Mouse (Mus musculus) embryonic stem cell, embryonic (primary cell): ENCODE data around the gene Tmem185b.

Experiments
- CTCF ChIA-PET, 4 experiments: fragments of 300-600 bp in 2 of 4; fragments of 350-600 bp in 2 of 4; sonication (Branson Sonifier 250); formaldehyde crosslinking; loops; one replicate each; lab custom pipeline; 2022; ENCODE audit warnings: inconsistent platforms in 2 of 4; lab: Charles Lee
- POLR2A ChIA-PET, 4 experiments: fragments of 300-600 bp in 2 of 4; fragments of 350-600 bp in 2 of 4; sonication (Branson Sonifier 250); formaldehyde crosslinking; loops; one replicate each; lab custom pipeline; 2022; ENCODE audit warnings: antibody characterized with exemption in 4 of 4, inconsistent platforms in 1 of 4; lab: Charles Lee

Gene Tmem185b

DNA sequence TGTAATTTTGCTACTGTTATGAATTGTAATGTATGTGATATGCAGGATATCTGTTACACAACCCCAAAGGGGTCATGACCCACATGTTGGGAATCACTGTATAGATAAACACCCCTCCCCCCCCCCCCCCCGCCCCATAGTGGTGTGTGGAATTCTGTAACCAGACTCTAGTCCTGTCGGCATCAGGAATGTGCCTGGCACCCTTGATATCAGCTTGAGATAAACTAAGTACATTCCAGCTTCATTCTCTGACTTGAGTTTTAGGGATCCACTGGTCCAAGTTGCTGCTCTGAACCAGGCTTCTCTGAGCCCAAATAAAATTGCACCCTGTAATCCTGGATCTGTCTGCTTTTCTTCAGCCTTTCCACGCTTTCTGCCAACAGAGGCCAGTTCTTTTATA is 15.6 kb downstream of the Tmem185b start:
- CTCF ChIA-PET, result no interaction called here
- POLR2A ChIA-PET, result no interaction called here

DNA sequence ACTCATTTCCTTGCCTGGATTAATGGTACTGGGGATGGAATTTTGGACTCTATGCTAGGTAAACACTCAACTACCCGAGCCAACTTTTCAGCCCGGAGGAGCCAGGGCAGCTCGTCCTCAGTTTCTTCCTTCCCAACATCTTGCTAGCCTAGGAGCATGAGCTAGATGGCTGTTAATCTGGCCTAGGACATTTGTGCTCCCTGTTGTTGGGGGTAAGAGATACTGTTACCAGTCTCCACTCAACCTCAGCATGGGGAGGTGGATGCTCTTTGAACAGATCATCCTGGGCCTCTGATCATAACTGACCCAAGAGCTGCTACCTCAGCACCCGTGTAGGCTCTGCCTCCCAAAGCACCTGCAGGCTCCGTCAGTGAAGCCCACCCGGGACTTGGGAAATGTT is 17.4 kb downstream of the Tmem185b start:
- ChIA-PET CTCF (no interaction called here), POLR2A (interaction anchor here in 2 of 4 experiments (0.9 to 2.7 kb wide), 6 partner anchors 9 to 106 kb away, joined by 3 to 9 read pairs (median 4); partner anchors contain the start of genes Epb41l5 (in 1 of the 2) and Tmem185b (in 1 of the 2))

DNA sequence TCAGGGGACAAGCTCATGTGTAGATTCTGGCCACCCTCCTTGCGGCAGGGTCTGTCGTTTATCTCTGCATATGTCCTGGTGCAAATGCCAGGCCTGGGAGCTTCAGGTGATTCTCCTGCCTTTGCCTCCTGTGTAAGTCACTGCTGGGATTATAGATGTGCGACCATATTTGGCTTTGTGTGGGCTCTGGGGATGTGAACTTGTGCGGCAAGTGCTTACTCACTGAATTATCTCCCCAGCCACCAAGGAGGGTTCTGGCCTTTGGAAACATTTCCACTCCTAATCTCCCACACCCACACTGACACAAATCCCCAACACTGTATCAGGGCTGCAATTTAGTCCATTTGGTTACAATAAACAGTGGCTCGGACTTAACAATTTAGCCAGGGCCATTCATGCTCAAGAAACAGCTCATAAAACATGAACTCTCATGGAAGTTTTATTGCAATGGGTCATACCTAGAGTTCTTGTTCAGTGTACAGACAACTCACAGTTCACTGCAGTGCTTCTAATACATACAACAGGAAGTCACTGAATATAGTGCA is 18.7 kb downstream of the Tmem185b start:
- CTCF ChIA-PET, result interaction anchor here in 1 of 4 experiments (0.6 kb wide), 1 partner anchor 61 kb away, joined by 4 read pairs; no protein-coding TSS in a partner anchor
- POLR2A ChIA-PET, result interaction anchor here (0.6 to 2.7 kb wide), 7 partner anchors 11 to 191 kb away, joined by 3 to 9 read pairs (median 4); partner anchors contain the start of genes Epb41l5 (in 1 of the 4) and Tmem185b (in 1 of the 4)

DNA sequence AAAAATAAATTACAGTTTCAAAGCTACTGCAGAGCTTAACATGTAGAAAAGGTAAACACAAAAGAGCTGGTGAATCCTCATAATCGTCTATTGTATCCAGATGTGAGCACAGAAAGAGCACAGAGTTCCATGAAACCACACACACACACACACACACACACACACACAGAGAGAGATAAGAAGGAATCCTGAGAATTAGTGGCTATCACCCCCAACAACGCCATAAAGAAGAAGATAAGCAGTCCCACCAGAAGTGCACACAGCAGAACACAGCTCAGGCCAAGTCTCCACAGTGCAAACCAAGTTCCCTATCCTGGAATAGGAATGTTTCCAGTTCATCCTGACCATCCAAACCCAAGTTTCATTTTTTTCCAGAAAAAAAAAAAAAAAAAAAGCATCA is 19.2 kb downstream of the Tmem185b start:
- ChIA-PET CTCF (interaction anchor here in 2 of 4 experiments (0.6 to 1.1 kb wide), 2 partner anchors 60 to 61 kb away, joined by 4 read pairs; no protein-coding TSS in a partner anchor), POLR2A (interaction anchor here in 3 of 4 experiments (0.7 to 1.6 kb wide), 4 partner anchors 12 to 130 kb away, joined by 3 to 6 read pairs (median 4); partner anchors contain the start of gene Tmem185b (in 1 of the 3))

DNA sequence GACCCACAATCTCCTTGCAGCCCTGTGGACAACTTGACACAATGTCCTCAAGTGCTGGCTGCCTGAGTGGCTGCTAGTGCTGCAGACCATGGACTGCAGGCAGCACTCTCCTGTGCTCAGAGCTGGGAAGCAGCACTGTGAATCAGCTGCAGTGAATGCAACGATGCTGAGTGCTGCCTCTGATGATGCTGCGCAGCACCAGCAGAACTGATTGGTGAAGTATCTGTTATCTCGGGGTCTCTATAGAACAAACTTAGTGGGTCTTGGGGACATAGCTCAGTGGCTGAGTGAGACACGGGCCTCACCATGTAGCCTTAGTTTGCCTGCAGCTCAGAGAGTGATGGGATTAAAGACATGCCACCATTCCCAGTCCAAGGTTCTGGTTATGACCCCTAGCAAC is 19.7 kb downstream of the Tmem185b start:
- ChIA-PET CTCF (interaction anchor here in 2 of 4 experiments (0.6 to 1.1 kb wide), 2 partner anchors 61 to 130 kb away, joined by 4 to 10 read pairs; no protein-coding TSS in a partner anchor), POLR2A (interaction anchor here in 3 of 4 experiments (1.3 to 1.6 kb wide), 4 partner anchors 20 to 129 kb away, joined by 3 to 6 read pairs (median 3); partner anchors contain the start of genes Epb41l5 (in 1 of the 3) and Tmem185b (in 1 of the 3))

DNA sequence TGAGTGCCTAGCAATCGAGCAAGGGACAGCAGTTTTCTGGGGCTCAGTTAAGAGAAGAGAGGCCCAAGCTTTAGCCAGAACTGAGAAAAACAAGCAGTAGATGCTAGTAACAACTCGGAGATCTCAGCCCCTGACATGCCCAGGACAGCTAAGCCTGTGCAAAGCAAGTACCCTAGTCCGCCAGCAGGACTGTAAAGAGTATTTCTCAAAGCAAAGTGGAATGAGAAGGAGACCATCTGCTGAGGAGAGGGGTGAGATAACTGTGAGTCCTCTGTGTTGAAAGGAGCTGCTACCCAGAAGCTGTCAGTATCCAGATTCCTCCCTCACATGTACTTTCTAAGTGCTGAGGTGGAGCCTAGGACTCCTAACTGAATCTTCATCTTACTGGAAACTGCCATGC is 20.5 kb downstream of the Tmem185b start:
- CTCF ChIA-PET, result interaction anchor here in 2 of 4 experiments (0.6 to 1.2 kb wide), 4 partner anchors 62 to 449 kb away, joined by 3 to 10 read pairs (median 4); no protein-coding TSS in a partner anchor
- POLR2A ChIA-PET, result interaction anchor here in 3 of 4 experiments (0.7 to 1.6 kb wide), 6 partner anchors 21 to 350 kb away, joined by 3 read pairs; partner anchors contain the start of genes Epb41l5 (in 2 of the 3) and Tmem185b (in 1 of the 3)

DNA sequence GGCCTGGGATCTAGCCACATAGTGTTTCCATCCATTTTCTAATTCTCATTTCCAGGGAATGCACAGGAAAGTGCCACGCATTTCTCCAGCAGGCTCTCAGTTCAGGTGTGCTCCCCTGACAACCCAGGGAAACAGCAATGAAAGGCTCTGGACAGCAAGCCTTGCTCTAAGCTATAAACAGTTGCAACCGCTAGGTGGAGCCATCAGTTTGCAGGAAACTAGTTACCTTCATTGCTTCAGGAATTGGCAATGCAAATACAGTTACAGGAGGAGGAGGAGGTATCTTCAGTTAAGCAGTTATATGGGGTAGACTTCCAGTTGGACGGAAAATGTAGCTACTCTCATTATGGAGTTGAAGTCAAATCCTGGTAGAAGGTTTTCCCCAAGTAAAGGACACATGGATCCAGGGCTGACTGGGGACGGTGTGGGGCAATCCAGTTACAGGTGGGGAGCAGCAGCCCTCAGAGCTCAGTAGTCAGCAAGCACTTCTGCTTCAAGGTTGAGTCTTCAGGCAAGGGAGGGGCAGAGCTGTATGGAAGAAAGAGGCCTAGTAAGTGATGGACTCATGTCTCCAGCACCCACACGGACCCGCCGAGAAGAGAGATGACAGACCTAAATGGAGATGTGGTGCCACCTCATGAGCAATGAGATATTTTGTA is 22.8 kb downstream of the Tmem185b start:
- POLR2A ChIA-PET, result interaction anchor here (0.6 to 2.7 kb wide), 13 partner anchors 9 to 1090 kb away, joined by 3 to 7 read pairs (median 3); partner anchors contain the start of gene Epb41l5 (in 1 of the 4)
- CTCF ChIA-PET, result interaction anchor here (0.5 to 2.3 kb wide), 72 partner anchors 9 to 902 kb away, joined by 3 to 25 read pairs (median 4); partner anchors contain the start of genes Ralb (in 1 of the 4) and Tmem185b (in 1 of the 4)

DNA sequence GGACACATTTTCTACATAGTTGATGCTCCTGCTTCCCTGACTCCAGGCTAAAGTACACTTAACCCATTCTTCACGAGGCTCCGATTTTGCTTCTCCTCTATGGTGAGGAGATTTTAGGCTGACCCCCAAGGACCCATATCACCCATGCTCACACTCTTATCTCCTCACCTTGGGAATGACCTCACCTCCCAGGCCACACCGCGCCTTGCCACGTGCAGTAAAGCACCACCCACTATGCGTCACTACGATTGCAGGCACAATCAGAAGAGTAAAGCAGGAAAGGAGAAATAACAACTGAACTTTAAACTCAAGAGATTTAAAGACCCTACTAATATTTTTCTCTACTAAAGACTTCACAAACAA is 23.3 kb downstream of the Tmem185b start:
- CTCF ChIA-PET, result interaction anchor here (0.5 to 2.3 kb wide), 47 partner anchors 8 to 903 kb away, joined by 3 to 25 read pairs (median 4); partner anchors contain the start of genes Ralb (in 1 of the 4) and Tmem185b (in 1 of the 4)
- POLR2A ChIA-PET, result interaction anchor here in 3 of 4 experiments (0.6 to 2.7 kb wide), 8 partner anchors 9 to 1090 kb away, joined by 3 to 7 read pairs (median 4); partner anchors contain the start of gene Epb41l5 (in 1 of the 3)

DNA sequence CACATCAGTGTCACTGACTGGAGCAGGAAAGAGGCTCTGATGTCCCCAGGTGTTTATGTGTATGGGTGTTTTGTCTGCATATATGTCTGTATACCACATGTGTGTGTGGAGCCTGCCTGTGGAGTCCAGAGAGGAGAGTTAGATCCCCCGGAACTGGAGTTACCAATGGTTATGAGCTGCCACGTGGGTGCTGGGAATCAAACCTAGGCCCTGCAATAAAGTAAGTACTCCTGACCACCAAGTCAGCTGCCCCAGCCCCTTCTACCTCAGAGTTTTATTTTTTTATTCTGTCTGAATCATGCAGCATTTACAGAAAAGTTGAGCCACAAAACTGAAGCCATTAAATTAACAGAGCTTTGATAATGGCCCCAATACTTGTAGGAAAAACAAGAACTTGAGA is 24.1 kb downstream of the Tmem185b start:
- POLR2A ChIA-PET, result interaction anchor here in 1 of 4 experiments (1.2 kb wide), 1 partner anchor 53 kb away, joined by 3 read pairs; no protein-coding TSS in a partner anchor
- CTCF ChIA-PET, result interaction anchor here in 2 of 4 experiments (0.8 to 2.3 kb wide), 4 partner anchors 16 to 380 kb away, joined by 3 to 16 read pairs (median 12); no protein-coding TSS in a partner anchor

DNA sequence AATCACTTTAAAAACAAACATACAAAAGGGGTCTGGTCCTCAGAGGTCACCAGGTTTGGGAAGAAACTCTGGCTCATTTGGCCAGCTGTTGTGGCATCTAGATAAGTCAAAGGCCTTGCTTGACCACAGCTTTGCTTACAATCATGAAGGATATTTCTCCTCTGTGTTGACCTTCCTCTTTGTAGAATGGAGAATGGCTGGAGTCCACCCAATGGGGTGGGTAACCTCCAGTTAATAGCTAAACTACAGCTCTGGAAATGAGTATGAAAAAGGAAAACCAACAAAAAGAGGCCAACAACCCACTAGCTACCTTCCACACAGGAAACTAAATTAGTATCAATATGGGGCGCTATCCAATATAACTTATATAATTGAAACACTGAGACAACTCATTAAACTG is 25.7 kb downstream of the Tmem185b start:
- POLR2A ChIA-PET, result interaction anchor here in 1 of 4 experiments (0.6 kb wide), 1 partner anchor 842 kb away, joined by 4 read pairs; no protein-coding TSS in a partner anchor
- CTCF ChIA-PET, result interaction anchor here in 2 of 4 experiments (0.7 to 1.6 kb wide), 3 partner anchors 22 to 342 kb away, joined by 3 read pairs; no protein-coding TSS in a partner anchor

DNA sequence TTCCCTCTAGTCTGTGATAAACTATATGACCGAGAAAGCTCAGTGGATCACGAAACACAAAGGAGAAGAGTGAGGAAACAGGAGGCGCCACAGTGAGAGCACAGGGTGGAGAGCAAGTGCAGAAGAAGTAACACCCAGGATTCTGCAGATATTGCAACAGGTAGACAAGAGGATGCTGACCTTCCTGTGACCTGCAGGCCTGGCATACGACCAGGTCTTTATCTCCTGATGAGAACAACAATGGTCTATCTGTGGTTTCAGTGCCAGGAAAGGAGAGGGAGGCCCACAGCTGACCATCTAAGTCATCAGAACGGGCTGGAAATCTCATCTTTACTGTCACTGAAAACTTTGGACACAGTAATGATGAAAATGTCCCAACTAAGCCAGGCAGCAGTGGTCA is 29.7 kb downstream of the Tmem185b start:
- ChIA-PET CTCF (interaction anchor here in 1 of 4 experiments (0.6 kb wide), 1 partner anchor 420 kb away, joined by 3 read pairs; no protein-coding TSS in a partner anchor), POLR2A (interaction anchor here in 1 of 4 experiments (1.3 kb wide), 1 partner anchor 116 kb away, joined by 3 read pairs; no protein-coding TSS in a partner anchor)

DNA sequence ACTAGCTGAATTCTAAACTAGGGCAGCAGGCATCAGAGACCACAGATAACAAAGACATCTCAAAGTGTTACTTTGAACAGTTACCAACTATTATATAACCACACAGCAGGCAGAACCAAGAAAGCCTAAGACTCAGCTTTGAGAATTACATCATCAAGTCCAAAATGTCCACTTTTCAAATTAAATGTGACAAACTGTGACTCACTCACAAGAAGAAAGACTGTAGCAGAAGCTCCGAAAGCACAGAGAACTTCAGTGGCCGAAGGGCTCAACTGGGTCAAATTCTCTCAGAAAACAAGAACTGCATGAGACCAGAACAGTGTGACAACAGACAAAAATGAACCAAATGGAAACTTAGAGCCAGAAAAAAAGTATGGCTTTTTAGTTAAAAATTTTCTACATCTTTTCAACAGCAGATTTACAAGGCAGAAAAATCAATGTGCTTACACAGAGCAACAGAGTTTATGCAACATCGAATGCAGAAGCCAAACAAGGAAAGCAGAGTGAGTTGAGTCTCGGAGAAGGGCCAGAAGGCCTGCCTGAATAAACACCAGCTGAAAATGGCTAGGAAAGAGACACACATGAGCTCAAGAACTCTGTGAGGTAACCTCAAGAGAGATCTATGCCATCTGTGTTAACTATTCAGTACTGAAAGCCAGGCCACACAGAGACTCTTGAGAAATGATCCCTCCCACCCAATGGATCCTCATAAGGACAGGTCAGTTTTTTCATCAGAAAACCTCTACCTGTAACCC is 31.9 kb downstream of the Tmem185b start:
- POLR2A ChIA-PET, result interaction anchor here in 1 of 4 experiments (1.1 to 2.0 kb wide), 2 partner anchors 10 to 11 kb away, joined by 5 to 7 read pairs; no protein-coding TSS in a partner anchor
- CTCF ChIA-PET, result interaction anchor here in 2 of 4 experiments (0.7 to 0.8 kb wide), 2 partner anchors 9 to 87 kb away, joined by 3 read pairs; no protein-coding TSS in a partner anchor

DNA sequence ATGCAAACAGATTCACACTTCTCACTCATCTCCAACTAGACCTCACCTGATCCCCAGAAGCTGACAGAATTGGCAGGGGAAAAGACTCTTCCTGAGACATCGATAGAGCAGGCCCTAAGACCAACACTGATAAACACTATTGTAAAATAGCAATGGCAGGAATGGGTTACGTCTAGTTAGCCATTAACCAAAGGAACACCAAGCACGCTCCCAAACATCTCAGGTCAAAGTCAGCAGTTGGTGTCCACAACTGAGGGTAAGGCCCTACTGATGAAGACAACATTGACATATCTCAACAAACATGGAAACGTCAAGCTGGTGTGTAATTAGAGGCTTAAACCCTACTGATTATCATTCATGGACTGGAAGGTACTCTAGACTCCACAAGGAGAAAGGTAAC is 39.6 kb downstream of the Tmem185b start:
- POLR2A ChIA-PET, result interaction anchor here in 2 of 4 experiments (0.7 to 0.9 kb wide), 2 partner anchors 120 to 263 kb away, joined by 3 read pairs; no protein-coding TSS in a partner anchor
- CTCF ChIA-PET, result interaction anchor here in 1 of 4 experiments (0.5 to 0.6 kb wide), 2 partner anchors 107 to 446 kb away, joined by 3 to 5 read pairs; no protein-coding TSS in a partner anchor

DNA sequence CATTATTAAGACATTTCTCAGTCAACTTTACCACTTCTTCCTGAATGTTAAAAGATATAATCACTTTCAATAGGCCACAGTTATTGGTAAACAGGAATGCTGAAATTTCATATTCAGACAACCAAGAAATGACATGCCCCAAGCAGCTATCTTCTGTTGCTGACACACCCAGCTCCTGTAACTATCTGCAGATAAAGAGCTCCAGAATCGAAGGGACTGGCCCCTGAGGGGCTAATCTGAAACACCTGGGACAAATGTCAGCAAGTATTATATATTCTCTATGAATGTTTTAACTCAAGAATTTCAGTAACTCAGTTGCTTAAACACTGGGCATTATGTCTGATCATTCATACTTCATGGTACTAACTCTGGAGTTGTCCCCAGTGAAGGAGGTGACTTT is 44.2 kb downstream of the Tmem185b start:
- POLR2A ChIA-PET, result interaction anchor here in 1 of 4 experiments (1.2 to 1.9 kb wide), 2 partner anchors 14 to 17 kb away, joined by 3 to 4 read pairs; no protein-coding TSS in a partner anchor
- CTCF ChIA-PET, result interaction anchor here in 1 of 4 experiments (1.6 kb wide), 1 partner anchor 22 kb away, joined by 3 read pairs; no protein-coding TSS in a partner anchor
